Mouse (Mus musculus) MEL (cell line): ENCODE data around the gene Dennd1b.

ENCODE experiments used
- CTCF ChIP-seq, 3 experiments: IDR thresholded peaks in 2 of 3; conservative IDR thresholded peaks in 1 of 3; 2 replicates each; pipeline ENCODE4 v1.5.1; 2011 to 2012; ENCODE audit warnings: low read length in 3 of 3, low read depth in 2 of 3, mild to moderate bottlenecking in 2 of 3, improper control_type of control experiment in 1 of 3, inconsistent platforms in 1 of 3, mixed read lengths in 1 of 3, moderate library complexity in 1 of 3; ENCODE audit not compliant: control insufficient read depth in 1 of 3, insufficient read depth in 1 of 3, poor library complexity in 1 of 3, severe bottlenecking in 1 of 3
- ELF1 ChIP-seq: IDR thresholded peaks from 2 replicates; pipeline ENCODE4 v1.6.1; 2014; ENCODE audit warnings: low read depth, mild to moderate bottlenecking, inconsistent platforms, low read length, improper control_type of control experiment, moderate library complexity
- EP300 ChIP-seq, 2 experiments: IDR thresholded peaks; 2 replicates each; pipeline ENCODE4 v1.6.1; 2011; ENCODE audit warnings: improper control_type of control experiment in 2 of 2, low read length in 2 of 2, low read depth in 1 of 2, mild to moderate bottlenecking in 1 of 2
- POLR2A ChIP-seq, 2 experiments: IDR thresholded peaks; 2 replicates each; pipeline ENCODE4 v1.6.1; 2011 to 2012; ENCODE audit warnings: low read length in 2 of 2, mild to moderate bottlenecking in 2 of 2, control low read depth in 1 of 2, improper control_type of control experiment in 1 of 2, low read depth in 1 of 2, moderate library complexity in 1 of 2; ENCODE audit not compliant: control insufficient read depth in 1 of 2, insufficient read depth in 1 of 2, poor library complexity in 1 of 2
- UBTF ChIP-seq: IDR thresholded peaks from 2 replicates; pipeline ENCODE4 v1.6.1; 2012; ENCODE audit warnings: low read depth, mild to moderate bottlenecking, inconsistent platforms, low read length, improper control_type of control experiment, moderate library complexity, borderline replicate concordance; ENCODE audit not compliant: insufficient read depth

- TF ChIP-seq POLR2A (IDR thresholded peaks at IDR 0.05; ENCODE audit: control insufficient read depth in 1 of 2, insufficient read depth in 1 of 2, low read depth in 1 of 2, low read length in 2 of 2, poor library complexity in 1 of 2): no peak
- TF ChIP-seq CTCF (IDR thresholded peaks at IDR 0.05 in 2 of 3, conservative IDR thresholded peaks at IDR 0.05 in 1 of 3; ENCODE audit: control insufficient read depth in 1 of 3, insufficient read depth in 1 of 3, low read depth in 2 of 3, low read length in 3 of 3, poor library complexity in 1 of 3, severe bottlenecking in 1 of 3): no peak
- no peak for TF ChIP-seq ELF1
- TF ChIP-seq UBTF: no peak
- no peak for TF ChIP-seq EP300 (IDR thresholded peaks at IDR 0.05; ENCODE audit: low read depth in 1 of 2, low read length in 2 of 2)
Measured at GRCm38 (mm10) chr1:138922886-138923285, 40.3 kb upstream of the Dennd1b start.
